Mouse (Mus musculus): ENCODE results near the gene Sik3.

GRCm38 (mm10) chr9:46156711-46157110 lies 144.1 kb downstream of the Sik3 start:
- TF ChIP-seq CTCF (IDR thresholded peaks at IDR 0.05; ENCODE audit: insufficient read depth, low read length) = no peak
- no peak for TF ChIP-seq POLR2A (IDR thresholded peaks at IDR 0.05; ENCODE audit: borderline replicate concordance, extremely low read depth, low read depth, low read length)

Measured in lung, adult 2 months (tissue).